Mouse (Mus musculus): ENCODE measurements around the gene Ctbp2. TPM values are rescaled to one million over a fixed set of nuclear protein-coding genes. Genes with fewer than 3 reads are reported as not detected.

Gene Ctbp2
- polyA plus RNA-seq, 1 experiment from 2014 or later: 123 TPM

- Histone ChIP-seq H3K27ac (no peak overlapping the region), H3K36me3 (peaks cover 36% of the 10 kb centered on the region), H3K4me3 (no peak overlapping the region), H3K4me1 (replicated peaks) (peaks cover 47% of the 10 kb centered on the region), H3K9me3 (no peaks in the 10 kb centered on the region), H3K27me3 (ENCODE audit: insufficient read depth, poor library complexity, severe bottlenecking) (no peaks in the 10 kb centered on the region)
- no peak for DNase-seq (ENCODE audit: low spot score)
- 70% methylated on average over 1 of the region's 1 CpGs for WGBS
Observed at GRCm38 (mm10) chr7:133024694-133025093, 99.5 kb downstream of the Ctbp2 start.

DNA sequence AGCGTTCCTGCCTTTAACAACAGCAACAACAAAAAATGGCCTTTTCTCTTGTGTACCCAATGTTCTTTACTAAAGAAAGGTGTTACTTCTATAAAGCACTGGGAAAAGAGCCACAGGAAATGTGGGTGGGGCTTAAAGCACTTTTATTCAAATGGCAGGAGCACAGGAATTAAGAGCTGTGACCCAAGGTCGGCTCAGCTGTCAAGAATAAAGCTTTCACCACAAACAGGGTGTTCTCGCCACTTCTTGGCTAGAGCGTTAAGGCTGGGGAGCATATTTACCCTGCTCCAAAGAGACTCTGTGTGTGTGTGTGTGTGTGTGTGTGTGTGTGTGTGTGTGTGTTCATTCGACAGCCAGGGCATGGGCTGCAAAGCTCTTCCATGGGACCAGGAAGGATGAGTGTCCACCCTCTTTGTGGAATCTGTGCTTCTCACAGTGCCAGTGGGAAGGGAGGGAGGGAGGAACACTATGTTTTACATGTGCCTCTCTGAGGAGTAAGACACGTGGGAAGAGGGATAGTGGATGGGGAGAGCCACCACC lies 104.6 kb downstream of the Ctbp2 start:
- WGBS: 44% methylated on average over 6 of the region's 6 CpGs
- H3K4me3 ChIP-seq: no peak overlapping the region
- H3K36me3 ChIP-seq: peaks cover 24% of the 10 kb centered on the region
- peaks cover 54% of the 10 kb centered on the region for H3K4me1 ChIP-seq (replicated peaks)
- H3K9me3 ChIP-seq: no peaks in the 10 kb centered on the region
- no peaks in the 10 kb centered on the region for H3K27me3 ChIP-seq (ENCODE audit: insufficient read depth, poor library complexity, severe bottlenecking)
- no peak overlapping the region for H3K27ac ChIP-seq
- DNase-seq (ENCODE audit: low spot score): no peak

GRCm38 (mm10) chr7:133018961-133019360 lies 105.2 kb downstream of the Ctbp2 start:
- no peak for DNase-seq (ENCODE audit: low spot score)
- H3K4me1 ChIP-seq (replicated peaks): peaks cover 59% of the 10 kb centered on the region
- no peak overlapping the region for H3K4me3 ChIP-seq
- no peak overlapping the region for H3K27ac ChIP-seq
- WGBS: 80% methylated on average over 7 of the region's 7 CpGs
- peaks cover 29% of the 10 kb centered on the region for H3K36me3 ChIP-seq
- H3K9me3 ChIP-seq: no peaks in the 10 kb centered on the region
- no peaks in the 10 kb centered on the region for H3K27me3 ChIP-seq (ENCODE audit: insufficient read depth, poor library complexity, severe bottlenecking)

- no peak for DNase-seq (ENCODE audit: low spot score)
- peaks cover 30% of the 10 kb centered on the region for H3K36me3 ChIP-seq
- H3K4me3 ChIP-seq: no peak overlapping the region
- H3K4me1 ChIP-seq (replicated peaks): peaks cover 59% of the 10 kb centered on the region
- no peaks in the 10 kb centered on the region for H3K9me3 ChIP-seq
- peak overlapping the region; percentile 68 for H3K27ac ChIP-seq
- 61% methylated on average over 7 of the region's 7 CpGs for WGBS
- no peaks in the 10 kb centered on the region for H3K27me3 ChIP-seq (ENCODE audit: insufficient read depth, poor library complexity, severe bottlenecking)
Observed at GRCm38 (mm10) chr7:133015416-133016070, 108.6 kb downstream of the Ctbp2 start.

DNA sequence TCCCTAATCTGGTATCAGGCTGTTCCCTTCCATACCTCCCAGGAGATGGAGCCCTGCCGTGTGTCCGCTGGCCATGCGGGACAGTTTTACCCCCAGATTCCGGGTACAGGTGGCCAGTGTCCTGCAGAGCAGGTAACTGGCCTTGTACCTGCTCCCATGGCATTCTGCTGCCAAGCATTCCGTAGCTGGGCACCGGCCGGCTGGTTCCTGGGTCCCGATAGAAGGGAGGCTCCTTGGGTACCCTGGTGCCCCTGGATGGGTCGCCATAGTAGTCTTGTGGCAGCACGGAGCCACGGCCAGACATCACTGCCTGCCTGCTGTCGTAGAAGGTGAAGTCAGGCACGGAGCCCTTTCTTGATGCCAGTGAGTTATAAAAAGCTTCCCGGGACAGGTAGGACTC lies 109.5 kb downstream of the Ctbp2 start:
- Histone ChIP-seq H3K9me3 (no peaks in the 10 kb centered on the region), H3K4me3 (no peak overlapping the region), H3K27me3 (ENCODE audit: insufficient read depth, poor library complexity, severe bottlenecking) (no peaks in the 10 kb centered on the region), H3K36me3 (peaks cover 39% of the 10 kb centered on the region), H3K27ac (peak overlapping the region; percentile 68), H3K4me1 (replicated peaks) (peaks cover 50% of the 10 kb centered on the region)
- no peak for DNase-seq (ENCODE audit: low spot score)
- WGBS: 94% methylated on average over 14 of the region's 14 CpGs

DNA sequence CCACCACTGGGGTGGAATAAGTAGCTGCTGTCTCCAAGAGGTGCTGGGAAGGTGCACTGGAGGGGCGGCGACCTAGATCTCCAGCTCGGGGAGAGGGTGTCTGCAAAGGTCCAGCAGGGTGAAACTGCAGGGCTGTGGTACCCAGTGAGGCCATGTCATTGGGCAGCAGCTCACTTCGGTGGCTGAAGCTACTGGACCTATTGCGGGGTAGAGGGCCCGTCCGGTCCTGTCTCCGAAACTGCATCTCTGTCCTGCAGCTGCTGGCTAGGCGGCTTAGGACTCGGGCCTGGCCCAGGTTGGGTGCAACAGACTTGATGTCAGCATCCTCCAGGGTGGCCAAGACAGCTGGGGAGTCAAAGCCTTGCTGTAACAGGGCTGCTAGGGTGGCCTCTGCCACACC lies 110.2 kb downstream of the Ctbp2 start:
- H3K36me3 ChIP-seq: peaks cover 46% of the 10 kb centered on the region
- WGBS: 94% methylated on average over 10 of the region's 10 CpGs
- peaks cover 43% of the 10 kb centered on the region for H3K4me1 ChIP-seq (replicated peaks)

GRCm38 (mm10) chr7:133012637-133013366 lies 111.4 kb downstream of the Ctbp2 start:
- Histone ChIP-seq H3K27me3 (ENCODE audit: insufficient read depth, poor library complexity, severe bottlenecking) (no peaks in the 10 kb centered on the region), H3K36me3 (peaks cover 55% of the 10 kb centered on the region), H3K27ac (no peak overlapping the region), H3K9me3 (no peaks in the 10 kb centered on the region), H3K4me3 (no peak overlapping the region), H3K4me1 (replicated peaks) (peaks cover 41% of the 10 kb centered on the region)
- no peak for DNase-seq (ENCODE audit: low spot score)
- WGBS: 87% methylated on average over 14 of the region's 14 CpGs

More for the DNA sequence above, 110.2 kb downstream of the Ctbp2 start:
- no peak for DNase-seq (ENCODE audit: low spot score)
- no peak overlapping the region for H3K4me3 ChIP-seq
- H3K27ac ChIP-seq: no peak overlapping the region
- H3K9me3 ChIP-seq: no peaks in the 10 kb centered on the region
- H3K27me3 ChIP-seq (ENCODE audit: insufficient read depth, poor library complexity, severe bottlenecking): no peaks in the 10 kb centered on the region

DNA sequence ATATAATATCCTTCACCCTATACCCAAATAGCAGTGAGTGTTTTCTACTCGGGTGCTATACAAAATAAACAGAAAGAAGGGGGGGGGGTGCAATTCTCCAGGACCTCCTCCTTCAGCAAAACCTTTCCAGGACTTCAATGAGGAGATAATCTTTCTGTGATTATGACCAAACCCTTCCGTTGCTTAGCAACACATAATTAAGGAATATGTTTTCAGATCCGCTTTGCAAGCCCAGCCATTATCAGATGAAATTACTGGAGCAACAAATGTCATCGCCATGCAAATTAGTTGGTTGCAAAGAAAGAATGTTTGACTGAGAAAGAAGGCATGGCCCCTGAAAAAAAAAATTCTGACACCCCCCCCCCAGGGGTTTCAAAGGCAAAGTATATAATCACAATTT lies 112.5 kb downstream of the Ctbp2 start:
- Histone ChIP-seq H3K9me3 (no peaks in the 10 kb centered on the region), H3K27ac (no peak overlapping the region), H3K36me3 (peaks cover 57% of the 10 kb centered on the region), H3K4me1 (replicated peaks) (peaks cover 43% of the 10 kb centered on the region), H3K27me3 (ENCODE audit: insufficient read depth, poor library complexity, severe bottlenecking) (no peaks in the 10 kb centered on the region), H3K4me3 (no peak overlapping the region)
- WGBS: 79% methylated on average over 4 of the region's 4 CpGs
- DNase-seq (ENCODE audit: low spot score): no peak

DNA sequence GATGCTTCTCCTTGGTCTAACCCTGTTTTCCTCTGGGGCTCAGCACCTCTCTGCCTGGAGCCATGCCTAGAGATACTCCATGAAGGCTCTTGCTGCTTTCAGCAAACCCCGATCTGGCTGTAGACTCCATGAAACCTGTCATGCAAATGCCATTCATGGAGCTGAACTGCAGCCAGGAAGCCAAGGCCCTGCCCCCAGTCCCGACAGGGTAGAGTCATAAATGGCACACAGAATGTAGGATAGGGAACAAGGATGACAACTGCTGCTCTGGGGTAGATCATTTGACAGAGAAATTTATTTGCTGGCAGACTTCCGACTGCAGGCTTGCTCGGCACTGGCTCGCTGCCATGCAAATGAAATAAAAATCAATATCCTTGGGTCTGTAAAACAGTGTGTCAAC lies 113.0 kb downstream of the Ctbp2 start:
- no peak overlapping the region for H3K27ac ChIP-seq
- H3K4me1 ChIP-seq (replicated peaks): peaks cover 39% of the 10 kb centered on the region
- DNase-seq (ENCODE audit: low spot score): no peak
- peaks cover 57% of the 10 kb centered on the region for H3K36me3 ChIP-seq
- WGBS: 81% methylated on average over 5 of the region's 5 CpGs
- H3K9me3 ChIP-seq: no peaks in the 10 kb centered on the region
- no peaks in the 10 kb centered on the region for H3K27me3 ChIP-seq (ENCODE audit: insufficient read depth, poor library complexity, severe bottlenecking)
- H3K4me3 ChIP-seq: no peak overlapping the region

DNA sequence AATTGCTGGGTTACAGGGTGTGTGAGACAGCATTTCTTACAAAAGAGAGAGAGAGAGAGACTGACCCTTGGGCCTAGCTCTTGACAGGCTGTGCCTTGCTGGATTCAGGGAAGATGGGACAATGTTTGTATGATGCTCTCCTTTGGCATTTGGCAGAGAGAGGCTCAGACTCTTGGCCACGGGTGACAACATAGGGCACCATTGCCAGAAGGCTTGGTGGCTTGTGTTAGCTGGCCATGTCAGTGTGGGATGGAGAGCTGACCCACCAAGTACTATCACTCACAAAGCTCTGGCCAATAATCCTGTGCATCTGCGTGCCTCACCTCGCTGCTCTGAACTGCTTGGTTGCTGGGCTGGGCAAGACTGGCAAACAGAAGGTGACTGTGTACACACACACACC lies 113.7 kb downstream of the Ctbp2 start:
- WGBS: 93% methylated on average over 3 of the region's 3 CpGs
- DNase-seq (ENCODE audit: low spot score): no peak
- Histone ChIP-seq H3K27me3 (ENCODE audit: insufficient read depth, poor library complexity, severe bottlenecking) (no peaks in the 10 kb centered on the region), H3K27ac (no peak overlapping the region), H3K4me1 (replicated peaks) (peaks cover 37% of the 10 kb centered on the region), H3K4me3 (no peak overlapping the region), H3K36me3 (peaks cover 65% of the 10 kb centered on the region), H3K9me3 (no peaks in the 10 kb centered on the region)

- H3K4me1 ChIP-seq (replicated peaks): peaks cover 33% of the 10 kb centered on the region
- H3K27me3 ChIP-seq (ENCODE audit: insufficient read depth, poor library complexity, severe bottlenecking): no peaks in the 10 kb centered on the region
- WGBS: 85% methylated on average over 8 of the region's 8 CpGs
- DNase-seq (ENCODE audit: low spot score): no peak
- H3K9me3 ChIP-seq: no peaks in the 10 kb centered on the region
- no peak overlapping the region for H3K27ac ChIP-seq
- peaks cover 68% of the 10 kb centered on the region for H3K36me3 ChIP-seq
- H3K4me3 ChIP-seq: no peak overlapping the region
Observed at GRCm38 (mm10) chr7:133009676-133010075, 114.5 kb downstream of the Ctbp2 start.

DNA sequence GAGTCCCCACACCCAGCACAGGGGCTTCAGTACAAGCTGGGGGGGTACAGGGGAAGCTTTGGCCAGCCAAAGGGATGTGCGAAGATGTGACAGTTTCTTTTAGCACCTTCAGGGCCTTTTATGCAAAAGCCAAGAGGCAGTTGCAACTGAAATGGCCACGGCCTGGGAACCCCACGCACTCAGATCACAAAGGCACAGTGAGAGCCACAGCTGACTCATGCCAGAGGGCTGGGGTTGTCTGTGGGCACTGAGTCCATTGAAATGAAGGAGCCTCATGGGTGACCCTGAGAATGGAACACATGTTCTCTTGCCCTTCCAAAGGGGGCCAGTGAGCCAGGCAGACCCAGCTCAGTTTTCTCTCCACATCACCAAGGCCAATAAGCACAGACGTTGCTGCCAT lies 115.5 kb downstream of the Ctbp2 start:
- Histone ChIP-seq H3K4me1 (replicated peaks) (peaks cover 24% of the 10 kb centered on the region), H3K36me3 (peaks cover 59% of the 10 kb centered on the region), H3K4me3 (no peak overlapping the region), H3K9me3 (no peaks in the 10 kb centered on the region), H3K27ac (no peak overlapping the region), H3K27me3 (ENCODE audit: insufficient read depth, poor library complexity, severe bottlenecking) (no peaks in the 10 kb centered on the region)
- no peak for DNase-seq (ENCODE audit: low spot score)
- whole genome bisulfite sequencing: 87% methylated on average over 4 of the region's 4 CpGs

DNA sequence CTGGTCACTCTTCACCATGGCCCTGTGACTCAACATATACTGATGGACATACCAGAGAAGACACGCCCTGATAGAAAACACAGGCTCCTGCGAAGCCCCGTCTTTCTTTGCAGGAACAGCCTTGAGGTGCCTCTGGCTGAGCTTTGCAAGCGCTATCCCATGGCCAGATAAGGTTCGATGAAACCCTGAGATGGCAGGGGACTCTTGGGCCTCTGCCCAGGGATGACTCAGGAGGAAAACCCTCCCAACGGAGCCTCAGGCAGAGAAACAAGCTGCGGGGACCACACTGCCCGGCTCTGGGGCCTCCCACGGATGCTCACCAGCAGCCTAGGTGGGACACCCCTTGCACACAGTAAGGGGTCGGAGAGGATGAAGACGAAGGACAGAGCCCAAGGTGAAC lies 116.8 kb downstream of the Ctbp2 start:
- peaks cover 27% of the 10 kb centered on the region for H3K4me1 ChIP-seq (replicated peaks)
- H3K36me3 ChIP-seq: peaks cover 65% of the 10 kb centered on the region
- H3K4me3 ChIP-seq: no peak overlapping the region
- no peaks in the 10 kb centered on the region for H3K27me3 ChIP-seq (ENCODE audit: insufficient read depth, poor library complexity, severe bottlenecking)
- H3K27ac ChIP-seq: peak overlapping the region; percentile 5; the same call in 1 of the 2 replicates
- DNase-seq (ENCODE audit: low spot score): no peak
- WGBS: 89% methylated on average over 11 of the region's 11 CpGs
- H3K9me3 ChIP-seq: no peaks in the 10 kb centered on the region

All from hindbrain, embryonic 10.5 days (tissue).